Mouse (Mus musculus) heart, postnatal 0 days (tissue): ENCODE results near the gene Rasgrf1. TPM values are rescaled to one million over a fixed set of nuclear protein-coding genes. Genes with fewer than 3 reads are reported as not detected.

Experiments used
- ATAC-seq: fragments of 200-750 bp; cut with Nextera tagmentation; 2 replicates; pipeline ENCODE4 v1.8.0; 2017; ENCODE audit warnings: low read depth, moderate number of reproducible peaks, moderate library complexity; ENCODE audit not compliant: insufficient read depth
- DNase-seq: peaks from one replicate; pipeline ENCODE4 v3.0.0-alpha.2; 2016; ENCODE audit warnings: low spot score
- H3K27ac ChIP-seq: fragments of 300-500 bp; sonication (generic); 2 replicates; pipeline ENCODE4 v1.5.1; 2014; ENCODE audit warnings: low read depth, mild to moderate bottlenecking
- H3K27me3 ChIP-seq: fragments of 300-500 bp; sonication (generic); 2 replicates; pipeline ENCODE4 v1.6.1; 2014; ENCODE audit warnings: low read length, mixed read lengths; ENCODE audit not compliant: control insufficient read depth, insufficient read depth
- H3K36me3 ChIP-seq: fragments of 300-500 bp; sonication (generic); replicated peaks from 2 replicates; pipeline ENCODE4 v1.6.1; 2014; ENCODE audit warnings: low read length, mixed read lengths; ENCODE audit not compliant: control insufficient read depth, insufficient read depth
- H3K4me1 ChIP-seq: fragments of 300-500 bp; sonication (generic); 2 replicates; pipeline ENCODE4 v1.6.1; 2014; ENCODE audit warnings: antibody characterized with exemption; ENCODE audit not compliant: control insufficient read depth, insufficient read depth
- H3K4me2 ChIP-seq: fragments of 300-500 bp; sonication (generic); 2 replicates; pipeline ENCODE4 v1.6.1; 2014; ENCODE audit warnings: low read depth, mild to moderate bottlenecking, low read length, moderate library complexity
- H3K4me3 ChIP-seq: fragments of 300-500 bp; sonication (generic); 2 replicates; pipeline ENCODE4 v1.5.1; 2014; ENCODE audit warnings: low read depth, low read length
- H3K9ac ChIP-seq: fragments of 300-500 bp; sonication (generic); replicated peaks from 2 replicates; pipeline ENCODE4 v1.6.1; 2014; ENCODE audit warnings: low read depth, low read length, mixed read lengths
- H3K9me3 ChIP-seq: fragments of 300-500 bp; sonication (generic); replicated peaks from 2 replicates; pipeline ENCODE4 v1.6.1; 2016; ENCODE audit warnings: low read length; ENCODE audit not compliant: control insufficient read depth
- CTCF ChIP-seq: IDR thresholded peaks from 2 replicates; pipeline ENCODE4 v1.5.1; 2016; ENCODE audit warnings: antibody characterized with exemption, control low read depth, low read depth
- EP300 ChIP-seq: IDR thresholded peaks from 2 replicates; pipeline ENCODE4 v1.6.1; 2016; ENCODE audit warnings: antibody characterized with exemption, low read depth
- WGBS: fragments of 180-500 bp; shearing (Covaris S2); extraction: QIAGEN DNeasy Blood & Tissue Kit; methylation state at CpG from one replicate; pipeline ENCODE4 v1.1.7; 2014; 5-methylcytosine and 5-hydroxymethylcytosine counted together
- polyA plus RNA-seq: library from polyadenylated mRNA; unstranded; fragments of >200 nt; fragmentation: Nextera tagmentation; extraction: Ambion mirVana; gene quantifications from 2 replicates; pipeline ENCODE4 v1.2.1, GENCODE M21; 2015
- total RNA-seq: library from RNA; depleted of rRNA; stranded (reverse); fragments of >200 nt; gene quantifications from 2 replicates; pipeline ENCODE4 v1.2.3, GENCODE M21; 2014; ENCODE audit warnings: low replicate concordance

Rasgrf1 gene
- total and polyA plus RNA-seq, 2 experiments from 2014 or later: not detected

- Histone ChIP-seq H3K4me1 (no peaks in the 10 kb centered on the region), H3K4me2 (no peak overlapping the region), H3K4me3 (0 out of 2 replicates have a peak overlapping the region, but pooled peaks have one; percentile 16), H3K27ac (no peak overlapping the region), H3K27me3 (peaks cover 54% of the 10 kb centered on the region), H3K9me3 (no peaks in the 10 kb centered on the region), H3K9ac (no peak overlapping the region), H3K36me3 (no peaks in the 10 kb centered on the region)
- TF ChIP-seq CTCF (no peak), EP300 (no peak)
- DNase-seq: no peak
- ATAC-seq: no peak
- 49% methylated on average over 31 of the region's 31 CpGs for WGBS
These were observed 30.1 kb upstream of the Rasgrf1 start for GRCm38 (mm10) chr9:89879574-89879973.

GRCm38 (mm10) chr9:89881552-89881951 is 28.2 kb upstream of the Rasgrf1 start:
- WGBS: 57% methylated on average over 7 of the region's 7 CpGs
- no peak for DNase-seq
- H3K27me3 ChIP-seq: peaks cover 57% of the 10 kb centered on the region

GRCm38 (mm10) chr9:89882583-89882982 is 27.1 kb upstream of the Rasgrf1 start:
- H3K9ac ChIP-seq: no peak overlapping the region
- no peaks in the 10 kb centered on the region for H3K4me1 ChIP-seq
- H3K27me3 ChIP-seq: peaks cover 47% of the 10 kb centered on the region
- 44% methylated on average over 7 of the region's 7 CpGs for WGBS
- no peaks in the 10 kb centered on the region for H3K36me3 ChIP-seq
- DNase-seq (no peak), ATAC-seq (no peak)
- no peak overlapping the region for H3K4me3 ChIP-seq
- H3K27ac ChIP-seq: no peak overlapping the region
- H3K9me3 ChIP-seq: no peaks in the 10 kb centered on the region
- no peak overlapping the region for H3K4me2 ChIP-seq
- no peak for TF ChIP-seq EP300
- TF ChIP-seq CTCF: no peak

More at GRCm38 (mm10) chr9:89881552-89881951, 28.2 kb upstream of the Rasgrf1 start:
- Histone ChIP-seq H3K27ac (no peak overlapping the region), H3K36me3 (no peaks in the 10 kb centered on the region), H3K9ac (no peak overlapping the region), H3K4me1 (no peaks in the 10 kb centered on the region), H3K4me3 (no peak overlapping the region), H3K4me2 (no peak overlapping the region), H3K9me3 (no peaks in the 10 kb centered on the region)
- no peak for TF ChIP-seq CTCF
- TF ChIP-seq EP300: no peak
- ATAC-seq: no peak

- Histone ChIP-seq H3K4me2 (no peak overlapping the region), H3K9ac (no peak overlapping the region), H3K4me1 (no peaks in the 10 kb centered on the region), H3K27me3 (peaks cover 38% of the 10 kb centered on the region), H3K27ac (no peak overlapping the region), H3K4me3 (no peak overlapping the region), H3K36me3 (no peaks in the 10 kb centered on the region), H3K9me3 (no peaks in the 10 kb centered on the region)
- 44% methylated on average over 7 of the region's 7 CpGs for WGBS
- ATAC-seq: no peak
- TF ChIP-seq CTCF (no peak), EP300 (no peak)
- no peak for DNase-seq
These were observed 23.9 kb upstream of the Rasgrf1 start for GRCm38 (mm10) chr9:89885701-89886218.

- 0 out of 2 replicates have a peak, but pooled peaks cover 6% of the 10 kb centered on the region for H3K27me3 ChIP-seq
- TF ChIP-seq CTCF (no peak), EP300 (no peak)
- no peak for DNase-seq
- no peak overlapping the region for H3K27ac ChIP-seq
- WGBS: 52% methylated on average over 10 of the region's 10 CpGs
- H3K9ac ChIP-seq: no peak overlapping the region
- no peaks in the 10 kb centered on the region for H3K9me3 ChIP-seq
- no peaks in the 10 kb centered on the region for H3K4me1 ChIP-seq
- no peaks in the 10 kb centered on the region for H3K36me3 ChIP-seq
- no peak overlapping the region for H3K4me2 ChIP-seq
- H3K4me3 ChIP-seq: no peak overlapping the region
- ATAC-seq: no peak
These were observed 18.0 kb upstream of the Rasgrf1 start for GRCm38 (mm10) chr9:89891534-89892293.
